Mouse (Mus musculus) embryonic facial prominence, embryonic 15.5 days (tissue): ENCODE measurements around the gene Ngef. TPM values are rescaled to one million over a fixed set of nuclear protein-coding genes. Genes with fewer than 3 reads are reported as not detected.

ENCODE experiments used
- ATAC-seq: fragments of 200-750 bp; cut with Nextera tagmentation; 2 replicates; pipeline ENCODE4 v1.8.0; 2017; ENCODE audit warnings: low read depth, moderate TSS enrichment; ENCODE audit not compliant: insufficient number of reproducible peaks, low FRiP score, low TSS enrichment
- H3K27ac ChIP-seq: fragments of 300-500 bp; sonication (generic); replicated peaks from 2 replicates; pipeline ENCODE4 v1.5.1; 2015; ENCODE audit warnings: mild to moderate bottlenecking, inconsistent platforms
- H3K27me3 ChIP-seq: fragments of 300-500 bp; sonication (generic); 2 replicates; pipeline ENCODE4 v1.6.1; 2015; ENCODE audit warnings: inconsistent platforms
- H3K36me3 ChIP-seq: fragments of 300-500 bp; sonication (generic); 2 replicates; pipeline ENCODE4 v1.6.1; 2015; ENCODE audit warnings: mild to moderate bottlenecking, inconsistent platforms
- H3K4me1 ChIP-seq: fragments of 300-500 bp; sonication (generic); 2 replicates; pipeline ENCODE4 v1.6.1; 2015; ENCODE audit warnings: inconsistent platforms
- H3K4me2 ChIP-seq: fragments of 300-500 bp; sonication (generic); replicated peaks from 2 replicates; pipeline ENCODE4 v1.6.1; 2015; ENCODE audit warnings: mild to moderate bottlenecking, inconsistent platforms
- H3K4me3 ChIP-seq: fragments of 300-500 bp; sonication (generic); replicated peaks from 2 replicates; pipeline ENCODE4 v1.5.1; 2015; ENCODE audit warnings: mild to moderate bottlenecking, inconsistent platforms
- H3K9ac ChIP-seq: fragments of 300-500 bp; sonication (generic); 2 replicates; pipeline ENCODE4 v1.6.1; 2015; ENCODE audit warnings: inconsistent platforms
- H3K9me3 ChIP-seq: fragments of 300-500 bp; sonication (generic); replicated peaks from 2 replicates; pipeline ENCODE4 v1.6.1; 2016; ENCODE audit warnings: inconsistent platforms
- WGBS: fragments of 180-500 bp; shearing (Covaris S2); methylation state at CpG from one replicate; pipeline ENCODE4 v1.1.7; 2015; 5-methylcytosine and 5-hydroxymethylcytosine counted together
- polyA plus RNA-seq: library from polyadenylated mRNA; unstranded; fragments of >200 nt; fragmentation: Nextera tagmentation; extraction: Ambion mirVana; gene quantifications from 2 replicates; pipeline ENCODE4 v1.2.1, GENCODE M21; 2015

Ngef gene
- polyA plus RNA-seq, 1 experiment from 2014 or later, result 4.3 TPM

- Histone ChIP-seq H3K9ac (no peak overlapping the region), H3K27ac (no peak overlapping the region), H3K9me3 (no peaks in the 10 kb centered on the region), H3K36me3 (no peaks in the 10 kb centered on the region), H3K4me2 (no peak overlapping the region), H3K27me3 (no peaks in the 10 kb centered on the region), H3K4me3 (no peak overlapping the region), H3K4me1 (no peaks in the 10 kb centered on the region)
- ATAC-seq, result no peak
- 72% methylated on average over 7 of the region's 7 CpGs for WGBS
Measured at GRCm38 (mm10) chr1:87600533-87600932, 26.9 kb upstream of the Ngef start.

GRCm38 (mm10) chr1:87594671-87595070, 21.0 kb upstream of the Ngef start:
- Histone ChIP-seq H3K4me1 (no peaks in the 10 kb centered on the region), H3K9me3 (no peaks in the 10 kb centered on the region), H3K9ac (no peak overlapping the region), H3K27me3 (no peaks in the 10 kb centered on the region), H3K36me3 (no peaks in the 10 kb centered on the region), H3K4me3 (no peak overlapping the region), H3K27ac (no peak overlapping the region), H3K4me2 (no peak overlapping the region)
- ATAC-seq, result no peak
- 93% methylated on average over 10 of the region's 10 CpGs for WGBS

GRCm38 (mm10) chr1:87594261-87594660, 20.6 kb upstream of the Ngef start:
- ATAC-seq, result no peak
- Histone ChIP-seq H3K27ac (no peak overlapping the region), H3K36me3 (no peaks in the 10 kb centered on the region), H3K4me3 (no peak overlapping the region), H3K4me1 (no peaks in the 10 kb centered on the region), H3K4me2 (no peak overlapping the region), H3K27me3 (no peaks in the 10 kb centered on the region), H3K9ac (no peak overlapping the region), H3K9me3 (no peaks in the 10 kb centered on the region)
- 61% methylated on average over 3 of the region's 3 CpGs for WGBS

GRCm38 (mm10) chr1:87589980-87590379, 16.3 kb upstream of the Ngef start:
- Histone ChIP-seq H3K4me3 (no peak overlapping the region), H3K36me3 (no peaks in the 10 kb centered on the region), H3K9me3 (no peaks in the 10 kb centered on the region), H3K27me3 (no peaks in the 10 kb centered on the region), H3K27ac (no peak overlapping the region), H3K4me2 (no peak overlapping the region), H3K9ac (no peak overlapping the region), H3K4me1 (no peaks in the 10 kb centered on the region)
- 85% methylated on average over 8 of the region's 8 CpGs for WGBS
- ATAC-seq, result no peak

GRCm38 (mm10) chr1:87589162-87589561, 15.5 kb upstream of the Ngef start:
- H3K4me1 ChIP-seq, result no peaks in the 10 kb centered on the region
- H3K9ac ChIP-seq, result no peak overlapping the region
- WGBS, result 85% methylated on average over 7 of the region's 7 CpGs
- ATAC-seq, result no peak
- no peaks in the 10 kb centered on the region for H3K27me3 ChIP-seq
- no peaks in the 10 kb centered on the region for H3K9me3 ChIP-seq
- no peak overlapping the region for H3K4me3 ChIP-seq
- no peak overlapping the region for H3K27ac ChIP-seq
- H3K36me3 ChIP-seq, result no peaks in the 10 kb centered on the region
- H3K4me2 ChIP-seq, result no peak overlapping the region

GRCm38 (mm10) chr1:87580824-87581223, 7.2 kb upstream of the Ngef start:
- Histone ChIP-seq H3K4me2 (no peak overlapping the region), H3K36me3 (no peaks in the 10 kb centered on the region), H3K4me3 (no peak overlapping the region), H3K27me3 (no peaks in the 10 kb centered on the region), H3K27ac (no peak overlapping the region), H3K4me1 (no peaks in the 10 kb centered on the region), H3K9ac (no peak overlapping the region), H3K9me3 (no peaks in the 10 kb centered on the region)
- 9% methylated on average over 3 of the region's 3 CpGs for WGBS
- ATAC-seq, result no peak

- no peak overlapping the region for H3K27ac ChIP-seq
- no peaks in the 10 kb centered on the region for H3K27me3 ChIP-seq
- no peaks in the 10 kb centered on the region for H3K36me3 ChIP-seq
- H3K4me1 ChIP-seq, result no peaks in the 10 kb centered on the region
- 85% methylated on average over 6 of the region's 6 CpGs for WGBS
- no peak overlapping the region for H3K9ac ChIP-seq
- no peak overlapping the region for H3K4me3 ChIP-seq
- H3K4me2 ChIP-seq, result no peak overlapping the region
- ATAC-seq, result no peak
- no peaks in the 10 kb centered on the region for H3K9me3 ChIP-seq
Measured at GRCm38 (mm10) chr1:87578965-87579364, 5.3 kb upstream of the Ngef start.

- Histone ChIP-seq H3K4me1 (no peaks in the 10 kb centered on the region), H3K27me3 (no peaks in the 10 kb centered on the region), H3K4me2 (no peak overlapping the region), H3K9me3 (no peaks in the 10 kb centered on the region), H3K36me3 (no peaks in the 10 kb centered on the region), H3K4me3 (no peak overlapping the region), H3K27ac (no peak overlapping the region), H3K9ac (no peak overlapping the region)
- ATAC-seq, result no peak
- 57% methylated on average over 7 of the region's 7 CpGs for WGBS
Measured at GRCm38 (mm10) chr1:87574785-87575184, 1.1 kb upstream of the Ngef start.

- Histone ChIP-seq H3K36me3 (no peaks in the 10 kb centered on the region), H3K27ac (no peak overlapping the region), H3K4me1 (no peaks in the 10 kb centered on the region), H3K9ac (no peak overlapping the region), H3K4me3 (no peak overlapping the region), H3K4me2 (no peak overlapping the region), H3K27me3 (no peaks in the 10 kb centered on the region), H3K9me3 (no peaks in the 10 kb centered on the region)
- 57% methylated on average over 6 of the region's 6 CpGs for WGBS
- ATAC-seq, result no peak
Measured at GRCm38 (mm10) chr1:87574353-87574752, 683 bp upstream of the Ngef start.

GRCm38 (mm10) chr1:87573261-87573660, 409 bp downstream of the Ngef start:
- H3K27ac ChIP-seq, result no peak overlapping the region
- no peak overlapping the region for H3K4me3 ChIP-seq
- H3K36me3 ChIP-seq, result no peaks in the 10 kb centered on the region
- H3K9ac ChIP-seq, result no peak overlapping the region
- no peak overlapping the region for H3K4me2 ChIP-seq
- no peaks in the 10 kb centered on the region for H3K4me1 ChIP-seq
- no peak for ATAC-seq
- no peaks in the 10 kb centered on the region for H3K9me3 ChIP-seq
- H3K27me3 ChIP-seq, result no peaks in the 10 kb centered on the region
- 77% methylated on average over 5 of the region's 5 CpGs for WGBS

GRCm38 (mm10) chr1:87568398-87568797, 5.3 kb downstream of the Ngef start:
- no peak overlapping the region for H3K4me2 ChIP-seq
- 47% methylated on average over 6 of the region's 6 CpGs for WGBS
- no peaks in the 10 kb centered on the region for H3K9me3 ChIP-seq
- peaks cover 8% of the 10 kb centered on the region for H3K27me3 ChIP-seq
- H3K4me1 ChIP-seq, result no peaks in the 10 kb centered on the region
- no peak overlapping the region for H3K4me3 ChIP-seq
- ATAC-seq, result no peak
- H3K9ac ChIP-seq, result no peak overlapping the region
- no peaks in the 10 kb centered on the region for H3K36me3 ChIP-seq
- no peak overlapping the region for H3K27ac ChIP-seq

- Histone ChIP-seq H3K27ac (no peak overlapping the region), H3K4me2 (no peak overlapping the region), H3K9ac (no peak overlapping the region), H3K4me3 (no peak overlapping the region), H3K36me3 (no peaks in the 10 kb centered on the region), H3K9me3 (no peaks in the 10 kb centered on the region), H3K27me3 (peaks cover 8% of the 10 kb centered on the region), H3K4me1 (no peaks in the 10 kb centered on the region)
- WGBS, result 89% methylated on average over 5 of the region's 8 CpGs
- ATAC-seq, result no peak
Measured at GRCm38 (mm10) chr1:87565760-87566159, 7.9 kb downstream of the Ngef start.
